Mouse (Mus musculus) forebrain, embryonic 14.5 days (tissue): ENCODE results near the gene Nppc. TPM values are rescaled to one million over a fixed set of nuclear protein-coding genes. Genes with fewer than 3 reads are reported as not detected.

Experiments used
- ATAC-seq: fragments of 200-750 bp; cut with Nextera tagmentation; 2 replicates; pipeline ENCODE4 v1.8.0; 2017; ENCODE audit warnings: mild to moderate bottlenecking, moderate library complexity
- DNase-seq: peaks from one replicate; pipeline ENCODE4 v3.0.0-alpha.2; 2015; ENCODE audit warnings: low spot score
- H3K27ac ChIP-seq: fragments of 300-500 bp; sonication (generic); 2 replicates; pipeline ENCODE4 v1.5.1; 2014; ENCODE audit warnings: low read depth, mild to moderate bottlenecking, control low read depth, low read length, moderate library complexity
- H3K27me3 ChIP-seq: fragments of 300-500 bp; sonication (generic); replicated peaks from 2 replicates; pipeline ENCODE4 v1.6.1; 2014; ENCODE audit warnings: low read length, control low read depth, mixed read lengths; ENCODE audit not compliant: control insufficient read depth, insufficient read depth
- H3K36me3 ChIP-seq: fragments of 300-500 bp; sonication (generic); 2 replicates; pipeline ENCODE4 v1.6.1; 2014; ENCODE audit warnings: low read length, control low read depth; ENCODE audit not compliant: control insufficient read depth, insufficient read depth
- H3K4me1 ChIP-seq: fragments of 300-500 bp; sonication (generic); 2 replicates; pipeline ENCODE4 v1.6.1; 2014; ENCODE audit warnings: antibody characterized with exemption, low read length, control low read depth; ENCODE audit not compliant: control insufficient read depth, insufficient read depth
- H3K4me2 ChIP-seq: fragments of 300-500 bp; sonication (generic); 2 replicates; pipeline ENCODE4 v1.6.1; 2014; ENCODE audit warnings: mild to moderate bottlenecking, control low read depth, low read length
- H3K4me3 ChIP-seq: fragments of 300-500 bp; sonication (generic); 2 replicates; pipeline ENCODE4 v1.5.1; 2014; ENCODE audit warnings: low read depth, low read length, control low read depth
- H3K9ac ChIP-seq: fragments of 300-500 bp; sonication (generic); 2 replicates; pipeline ENCODE4 v1.6.1; 2014; ENCODE audit warnings: mild to moderate bottlenecking, low read length, control low read depth, moderate library complexity
- H3K9me3 ChIP-seq: fragments of 300-500 bp; sonication (generic); replicated peaks from 2 replicates; pipeline ENCODE4 v1.6.1; 2016; ENCODE audit warnings: low read length, control low read depth, mixed read lengths; ENCODE audit not compliant: control insufficient read depth
- WGBS: fragments of 180-500 bp; shearing (Covaris S2); extraction: QIAGEN DNeasy Blood & Tissue Kit; methylation state at CpG from one replicate; pipeline ENCODE4 v1.1.7; 2014; 5-methylcytosine and 5-hydroxymethylcytosine counted together
- polyA plus RNA-seq: library from polyadenylated mRNA; unstranded; fragments of >200 nt; fragmentation: Nextera tagmentation; extraction: Ambion mirVana; gene quantifications from 2 replicates; pipeline ENCODE4 v1.2.1, GENCODE M21; 2014

Gene Nppc
- polyA plus RNA-seq, 1 experiment from 2014 or later, result 2.3 TPM

- DNase-seq, result peak; percentile 56
- Histone ChIP-seq H3K4me2 (no peak overlapping the region), H3K9ac (no peak overlapping the region), H3K27ac (no peak overlapping the region), H3K27me3 (0 out of 2 replicates have a peak, but pooled peaks cover 5% of the 10 kb centered on the region), H3K4me1 (peaks cover 3% of the 10 kb centered on the region; the same call in 1 of the 2 replicates), H3K36me3 (no peaks in the 10 kb centered on the region), H3K4me3 (no peak overlapping the region), H3K9me3 (no peaks in the 10 kb centered on the region)
- no peak for ATAC-seq
- 51% methylated on average over 9 of the region's 9 CpGs for WGBS
Observed at GRCm38 (mm10) chr1:86674385-86674784, 4.0 kb upstream of the Nppc start.

GRCm38 (mm10) chr1:86669552-86670273 is 658 bp downstream of the Nppc start:
- peak overlapping the region; percentile 51 for H3K4me3 ChIP-seq
- peaks cover 3% of the 10 kb centered on the region; the same call in 1 of the 2 replicates for H3K4me1 ChIP-seq
- DNase-seq (peak; percentile 88), ATAC-seq (peak; percentile 69)
- peak overlapping the region; percentile 99 for H3K4me2 ChIP-seq
- under 1% methylated on average over 44 of the region's 44 CpGs for WGBS
- H3K9me3 ChIP-seq, result no peaks in the 10 kb centered on the region
- peak overlapping the region; percentile 69 for H3K9ac ChIP-seq
- no peaks in the 10 kb centered on the region for H3K36me3 ChIP-seq
- 0 out of 2 replicates have a peak, but pooled peaks cover 9% of the 10 kb centered on the region for H3K27me3 ChIP-seq
- H3K27ac ChIP-seq, result no peak overlapping the region; the same call in 1 of the 2 replicates

DNA sequence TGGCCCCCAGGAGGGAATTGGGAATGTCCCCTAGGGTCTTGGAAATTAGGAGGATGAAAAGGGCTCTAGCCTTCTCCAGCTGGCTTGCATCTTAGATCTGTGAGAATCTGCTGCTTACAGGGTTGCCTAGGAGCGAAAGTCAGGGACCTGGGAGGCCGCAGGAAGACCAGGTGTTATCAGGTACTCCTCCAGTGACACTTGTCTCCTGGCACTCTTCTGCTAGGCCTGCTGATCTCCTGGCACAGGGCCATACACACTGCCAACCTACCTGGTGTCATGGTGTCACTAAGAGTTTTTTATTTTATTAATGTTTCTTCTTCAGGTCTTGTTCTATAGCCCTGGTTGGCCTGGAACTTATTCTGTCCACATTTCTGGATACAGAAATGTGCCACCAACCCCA is 5.3 kb downstream of the Nppc start:
- H3K27me3 ChIP-seq, result 0 out of 2 replicates have a peak, but pooled peaks cover 4% of the 10 kb centered on the region
- ATAC-seq (no peak), DNase-seq (no peak)
- H3K9me3 ChIP-seq, result no peaks in the 10 kb centered on the region
- H3K4me2 ChIP-seq, result no peak overlapping the region
- H3K36me3 ChIP-seq, result no peaks in the 10 kb centered on the region
- H3K27ac ChIP-seq, result no peak overlapping the region
- no peak overlapping the region for H3K9ac ChIP-seq
- H3K4me1 ChIP-seq, result no peaks in the 10 kb centered on the region
- no peak overlapping the region for H3K4me3 ChIP-seq
- 86% methylated on average over 2 of the region's 2 CpGs for WGBS

GRCm38 (mm10) chr1:86657071-86657470 is 13.3 kb downstream of the Nppc start:
- no peak overlapping the region for H3K27ac ChIP-seq
- no peaks in the 10 kb centered on the region for H3K27me3 ChIP-seq
- no peaks in the 10 kb centered on the region for H3K4me1 ChIP-seq
- no peak overlapping the region for H3K4me3 ChIP-seq
- 71% methylated on average over 5 of the region's 5 CpGs for WGBS
- DNase-seq (peak; percentile 18), ATAC-seq (no peak)
- H3K9me3 ChIP-seq, result no peaks in the 10 kb centered on the region
- H3K9ac ChIP-seq, result no peak overlapping the region
- H3K4me2 ChIP-seq, result no peak overlapping the region
- no peaks in the 10 kb centered on the region for H3K36me3 ChIP-seq

DNA sequence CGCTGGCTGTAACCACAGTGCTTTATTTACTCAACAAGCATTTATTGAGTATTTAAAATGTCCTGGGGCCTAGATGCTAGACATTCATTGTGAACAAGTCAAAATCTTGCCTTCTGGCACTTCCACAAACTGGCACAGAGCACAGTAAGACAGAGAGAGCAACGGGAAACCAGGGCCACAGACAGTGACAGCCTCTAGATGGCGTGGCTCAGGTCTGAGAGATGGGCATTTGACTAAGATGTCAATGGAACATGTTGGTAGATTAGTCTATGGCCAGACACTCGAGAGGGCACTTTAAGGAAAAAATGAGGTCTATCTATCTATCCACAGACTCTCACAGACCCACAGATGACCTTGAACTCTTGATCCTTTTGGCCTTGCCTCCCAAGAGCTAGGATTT is 17.7 kb downstream of the Nppc start:
- 56% methylated on average over 4 of the region's 4 CpGs for whole genome bisulfite sequencing
- no peak for ATAC-seq
- no peak overlapping the region for H3K9ac ChIP-seq

GRCm38 (mm10) chr1:86650272-86650671 is 20.1 kb downstream of the Nppc start:
- Histone ChIP-seq H3K4me2 (no peak overlapping the region), H3K36me3 (no peaks in the 10 kb centered on the region), H3K4me1 (no peaks in the 10 kb centered on the region), H3K4me3 (no peak overlapping the region), H3K9ac (no peak overlapping the region), H3K27me3 (no peaks in the 10 kb centered on the region), H3K27ac (no peak overlapping the region), H3K9me3 (no peaks in the 10 kb centered on the region)
- WGBS, result 15% methylated on average over 6 of the region's 6 CpGs
- DNase-seq (peak; percentile 64), ATAC-seq (no peak)

More for the DNA sequence above, 17.7 kb downstream of the Nppc start:
- no peak for DNase-seq
- H3K9me3 ChIP-seq, result no peaks in the 10 kb centered on the region
- H3K27ac ChIP-seq, result no peak overlapping the region
- H3K4me3 ChIP-seq, result no peak overlapping the region
- no peaks in the 10 kb centered on the region for H3K27me3 ChIP-seq
- H3K4me1 ChIP-seq, result no peaks in the 10 kb centered on the region
- no peaks in the 10 kb centered on the region for H3K36me3 ChIP-seq
- H3K4me2 ChIP-seq, result no peak overlapping the region

DNA sequence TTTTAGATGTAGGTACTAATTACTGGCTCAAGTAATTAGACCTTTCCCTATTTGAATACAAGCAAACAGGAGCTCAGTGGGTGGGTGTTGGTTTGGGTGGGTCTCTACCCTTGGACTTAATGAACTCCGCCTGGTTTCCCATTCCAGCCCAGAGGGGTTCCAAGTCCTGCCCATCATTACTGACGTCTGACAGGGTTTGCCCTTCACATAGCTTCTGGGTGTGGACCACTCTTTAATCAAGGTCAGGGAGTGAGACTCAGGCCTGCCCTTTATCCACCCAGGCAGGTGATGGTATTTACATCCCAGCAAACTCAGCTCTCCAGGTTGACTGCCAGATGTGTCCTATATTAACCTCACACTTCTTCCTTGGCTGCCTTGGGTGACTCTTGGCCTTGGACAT is 22.9 kb downstream of the Nppc start:
- WGBS, result 27% methylated on average over 2 of the region's 2 CpGs
- no peak overlapping the region for H3K9ac ChIP-seq
- no peaks in the 10 kb centered on the region for H3K36me3 ChIP-seq
- no peaks in the 10 kb centered on the region for H3K4me1 ChIP-seq
- ATAC-seq (no peak), DNase-seq (no peak)
- no peak overlapping the region for H3K4me2 ChIP-seq
- H3K9me3 ChIP-seq, result no peaks in the 10 kb centered on the region
- no peak overlapping the region for H3K27ac ChIP-seq
- no peaks in the 10 kb centered on the region for H3K27me3 ChIP-seq
- no peak overlapping the region for H3K4me3 ChIP-seq

DNA sequence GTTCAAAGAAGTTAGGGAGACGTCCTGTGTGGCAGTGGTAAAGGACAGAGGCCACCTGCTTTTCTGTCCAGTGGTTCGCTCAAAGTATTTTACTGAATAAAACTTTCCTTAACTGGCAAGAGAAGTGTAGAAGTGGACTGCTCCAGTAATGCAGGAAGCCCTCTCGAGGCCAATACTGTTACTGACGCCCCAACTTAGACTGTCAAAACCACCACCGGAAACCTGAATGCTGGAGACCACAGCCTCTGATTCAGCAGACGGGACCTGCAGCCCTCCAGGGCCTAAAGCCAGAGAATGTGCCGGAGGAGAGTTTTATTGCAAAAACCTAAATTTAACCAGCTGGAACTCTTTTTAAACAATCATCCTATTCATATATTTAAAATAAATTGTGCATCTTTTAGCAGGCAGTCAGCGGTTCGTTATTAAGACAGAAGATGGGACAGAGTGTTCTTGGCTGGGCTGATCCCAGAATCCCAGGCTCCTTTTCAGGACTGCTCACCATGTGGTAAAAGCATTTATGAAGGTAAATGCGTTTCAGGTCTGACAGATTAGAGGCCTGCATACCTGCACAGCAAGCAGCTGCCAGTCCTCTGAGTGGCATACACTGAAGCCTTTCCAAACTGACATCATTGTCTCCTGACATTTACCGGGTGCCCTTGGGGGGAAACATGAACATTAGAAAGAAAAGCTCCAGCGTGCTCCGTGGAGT is 27.1 kb downstream of the Nppc start:
- DNase-seq (no peak), ATAC-seq (no peak)
- WGBS, result 49% methylated on average over 13 of the region's 13 CpGs
- Histone ChIP-seq H3K4me1 (no peaks in the 10 kb centered on the region), H3K36me3 (no peaks in the 10 kb centered on the region), H3K4me2 (no peak overlapping the region), H3K4me3 (no peak overlapping the region), H3K27me3 (no peaks in the 10 kb centered on the region), H3K9me3 (no peaks in the 10 kb centered on the region), H3K27ac (no peak overlapping the region), H3K9ac (no peak overlapping the region)
